Mouse (Mus musculus): ENCODE results near the gene Igf2.

DNA sequence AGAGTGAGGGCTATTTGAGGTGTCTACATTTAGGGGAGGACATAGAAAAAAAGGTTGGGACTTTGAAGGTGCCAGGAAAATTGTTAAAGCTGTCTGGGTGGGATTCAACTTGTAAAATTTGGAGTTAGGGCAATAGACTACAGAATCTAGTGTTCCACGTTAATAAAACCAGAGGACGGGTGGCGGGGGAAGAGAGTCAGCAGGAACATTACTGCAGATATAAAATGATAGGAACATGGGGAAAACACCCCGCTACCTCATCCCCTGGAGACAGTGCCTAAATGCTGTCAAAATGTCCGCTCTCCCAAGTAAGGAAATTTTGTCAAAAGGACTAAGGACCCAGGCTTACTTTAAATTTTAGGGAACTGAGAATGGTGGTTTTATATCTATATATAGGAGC, 3.5 kb downstream of the Igf2 start:
- TF ChIP-seq CTCF (conservative IDR thresholded peaks at IDR 0.05; ENCODE audit: low read length) = no peak
- TF ChIP-seq POU5F1 (IDR thresholded peaks at IDR 0.05; ENCODE audit: borderline replicate concordance, low read length) = no peak

All from E14TG2a.4 (cell line).